Mouse (Mus musculus): ENCODE results near the gene Actb.

Gene Actb

GRCm38 (mm10) chr5:142879318-142880175 is 27.0 kb downstream of the Actb start:
- DNase-seq (ENCODE audit: inconsistent ontology term) = peak; percentile 71

DNA sequence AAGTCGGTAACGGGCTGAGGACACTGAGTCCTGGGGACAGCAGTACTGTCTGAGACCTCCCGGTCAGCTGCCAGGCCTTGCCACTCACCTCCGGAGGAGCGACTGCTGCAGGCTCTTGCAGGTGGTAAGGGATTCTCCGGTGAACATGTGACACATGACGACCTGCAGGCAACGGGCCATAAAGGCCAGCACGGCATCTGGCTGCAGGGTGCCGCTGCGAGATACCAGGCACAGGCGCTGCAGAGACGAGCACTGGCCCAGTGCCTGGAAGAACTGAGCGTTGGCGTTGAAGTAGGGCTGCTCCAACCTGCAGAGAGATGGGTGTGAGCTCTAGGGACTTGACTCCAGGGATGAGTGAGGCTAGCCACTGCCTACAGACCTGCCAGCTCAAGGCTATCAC is 28.0 kb downstream of the Actb start:
- no peak for DNase-seq (ENCODE audit: inconsistent ontology term)

DNA sequence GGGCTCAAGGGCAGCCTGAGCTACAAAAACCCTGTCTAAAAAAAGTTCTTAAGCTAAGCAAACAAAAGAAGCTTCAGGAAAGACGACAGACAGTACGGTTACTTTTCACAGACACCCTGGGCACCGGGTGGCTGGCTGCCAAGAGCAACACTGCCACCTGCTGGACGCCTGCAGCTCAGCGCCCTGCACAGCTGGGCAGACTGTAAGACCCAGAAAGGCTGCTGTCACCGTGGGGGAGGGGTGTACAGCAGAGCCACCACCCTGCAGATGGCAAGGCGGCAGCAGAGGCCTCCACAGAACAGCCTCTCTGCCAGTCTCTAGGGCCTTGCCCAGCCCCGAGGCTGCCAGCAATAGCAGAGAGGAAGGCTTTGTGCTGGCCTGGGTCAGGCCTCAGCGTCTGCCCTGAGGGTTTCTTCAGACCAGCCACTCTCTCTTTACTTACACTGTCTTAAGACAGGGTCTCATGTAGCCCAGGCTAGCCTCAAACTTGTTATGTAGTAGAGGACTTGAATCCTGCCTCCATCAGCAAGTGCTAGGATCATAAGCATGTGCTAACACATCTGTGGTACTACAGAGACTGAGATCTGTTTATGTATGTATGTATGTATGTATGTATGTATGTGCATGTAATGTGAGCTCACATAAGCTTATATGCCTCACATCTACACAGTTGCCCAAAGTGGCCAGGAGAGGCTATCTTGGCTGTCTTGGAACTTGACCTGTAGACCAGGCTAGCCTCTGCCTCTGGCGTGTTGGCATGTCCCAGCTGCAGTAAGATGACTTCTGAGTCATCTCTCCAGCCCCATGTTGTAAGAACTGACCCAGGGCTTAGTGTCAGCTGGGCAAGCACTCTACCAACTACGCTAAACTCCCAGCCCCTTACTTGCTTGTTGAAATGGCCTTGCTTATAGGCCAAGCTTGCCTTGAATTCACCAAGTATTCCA is 28.9 kb downstream of the Actb start:
- peak; percentile 86 for DNase-seq (ENCODE audit: inconsistent ontology term)

GRCm38 (mm10) chr5:142876896-142877295 is 29.7 kb downstream of the Actb start:
- no peak for DNase-seq (ENCODE audit: inconsistent ontology term)

- no peak for DNase-seq (ENCODE audit: inconsistent ontology term)
These were observed 31.0 kb downstream of the Actb start for GRCm38 (mm10) chr5:142875513-142875905.

DNA sequence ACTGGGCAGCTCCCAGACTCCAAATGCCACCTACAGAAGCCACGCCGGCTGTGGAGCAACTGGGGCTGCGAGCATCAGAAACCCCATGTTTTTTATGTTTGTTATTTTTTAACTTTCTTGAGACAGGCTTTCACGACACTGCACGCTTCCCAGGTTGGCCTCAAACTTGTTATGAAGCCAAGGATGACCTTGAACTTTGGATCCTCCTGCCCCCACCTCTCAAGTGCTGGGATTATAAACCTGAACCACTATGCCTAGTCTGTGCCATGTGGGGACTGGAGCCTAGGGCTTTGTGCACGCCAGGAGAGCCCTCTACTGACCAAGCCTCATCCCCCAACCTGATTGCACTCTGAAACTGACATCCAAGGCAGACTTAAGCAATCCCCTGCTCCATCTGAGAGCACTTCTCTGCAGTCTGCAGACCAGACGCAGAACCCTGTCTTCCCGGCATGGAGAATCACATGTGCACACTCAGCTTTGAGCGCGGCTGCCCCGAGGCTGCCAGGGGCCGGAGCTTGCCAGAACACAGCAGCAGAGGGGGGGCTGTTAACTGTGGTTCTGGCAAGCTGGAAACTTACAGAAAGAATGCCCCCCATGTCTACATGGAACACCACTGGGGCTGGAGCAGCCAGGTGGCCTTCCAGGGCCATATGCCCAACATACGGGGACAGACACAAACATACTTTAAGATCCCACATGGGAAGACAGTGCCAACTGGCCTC is 31.6 kb downstream of the Actb start:
- no peak for DNase-seq (ENCODE audit: inconsistent ontology term)

DNA sequence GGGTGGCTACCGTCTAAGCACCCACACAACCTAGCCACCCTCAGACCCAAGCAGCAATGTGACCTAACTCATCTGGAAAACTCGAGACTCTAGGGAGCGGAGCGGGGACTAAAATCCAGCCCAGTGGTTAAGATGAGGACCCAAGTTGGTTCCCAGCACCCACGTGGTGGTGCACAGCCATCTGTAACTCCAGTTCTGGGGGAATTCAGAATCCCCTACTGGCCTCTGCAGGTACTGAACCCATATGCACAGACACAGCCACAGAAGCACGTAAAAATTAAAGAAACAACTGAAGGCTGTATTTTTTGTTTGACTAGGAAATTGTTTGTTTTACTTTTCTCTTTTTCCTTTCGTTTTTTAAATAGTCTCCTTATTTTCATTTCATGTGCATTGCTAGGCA is 32.8 kb downstream of the Actb start:
- no peak for DNase-seq (ENCODE audit: inconsistent ontology term)

DNA sequence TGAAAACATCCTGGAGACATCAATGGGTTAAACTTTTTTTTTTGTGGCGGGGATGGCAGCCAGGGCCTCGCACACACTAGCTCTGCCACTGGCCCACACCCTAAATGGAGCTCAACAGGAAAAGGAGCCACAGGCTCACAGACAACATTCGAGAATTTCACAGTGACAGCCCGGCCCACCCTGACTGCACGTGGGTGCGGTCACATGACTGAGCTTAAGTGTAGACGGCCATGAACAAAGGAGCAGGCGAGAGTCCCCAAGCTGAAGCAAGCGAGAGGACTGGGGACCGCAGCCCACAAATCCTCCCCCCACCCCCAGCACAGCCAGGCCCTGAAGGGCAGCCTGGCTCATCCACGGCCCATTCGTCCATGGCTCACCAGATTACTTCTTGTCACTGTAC is 34.8 kb downstream of the Actb start:
- DNase-seq (ENCODE audit: inconsistent ontology term) = no peak

GRCm38 (mm10) chr5:142869463-142869862 is 37.1 kb downstream of the Actb start:
- DNase-seq (ENCODE audit: inconsistent ontology term) = no peak

DNA sequence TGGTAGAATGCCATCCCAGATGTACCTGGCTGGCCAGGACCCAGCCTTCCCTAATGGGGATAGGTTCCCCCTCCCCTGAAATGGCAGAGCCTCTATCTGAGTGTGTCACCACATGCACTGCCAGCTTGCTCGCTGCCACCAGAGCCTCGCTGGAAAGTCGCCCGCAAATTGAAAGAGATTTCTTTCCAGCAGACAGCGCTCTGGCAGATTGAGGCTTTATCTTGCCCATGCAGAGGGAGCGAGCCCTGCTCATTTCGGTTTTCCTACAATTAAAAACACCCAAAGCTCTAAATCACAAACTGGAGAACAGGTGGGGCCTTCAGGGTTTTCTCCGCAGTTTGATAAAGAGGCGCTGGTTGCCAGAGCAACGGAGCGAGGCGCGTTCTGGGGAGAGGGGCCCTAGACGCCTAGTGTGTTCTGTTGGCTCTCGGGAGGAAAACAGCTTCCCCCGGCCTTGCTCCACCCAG is 48.8 kb downstream of the Actb start:
- DNase-seq (ENCODE audit: inconsistent ontology term) = peak; percentile 58

GRCm38 (mm10) chr5:142856408-142856807 is 50.1 kb downstream of the Actb start:
- DNase-seq (ENCODE audit: inconsistent ontology term) = no peak

- peak; percentile 51 for DNase-seq (ENCODE audit: inconsistent ontology term)
These were observed 51.7 kb downstream of the Actb start for GRCm38 (mm10) chr5:142854877-142855276.

GRCm38 (mm10) chr5:142853585-142853984 is 53.0 kb downstream of the Actb start:
- DNase-seq (ENCODE audit: inconsistent ontology term) = no peak

Measured in Muller cell, postnatal 12 days (primary cell).